Mouse (Mus musculus) stomach, embryonic 15.5 days (tissue): ENCODE results near the gene Gm45716. TPM values are rescaled to one million over a fixed set of nuclear protein-coding genes. Genes with fewer than 3 reads are reported as not detected.

Experiments used
- ATAC-seq: fragments of 200-750 bp; cut with Nextera tagmentation; 2 replicates; pipeline ENCODE4 v1.8.0; 2017; ENCODE audit warnings: low read depth, moderate number of reproducible peaks, moderate TSS enrichment; ENCODE audit not compliant: insufficient read depth, low FRiP score
- H3K27ac ChIP-seq: fragments of 300-500 bp; sonication (generic); 2 replicates; pipeline ENCODE4 v1.5.1; 2015; ENCODE audit warnings: mild to moderate bottlenecking, inconsistent platforms
- H3K27me3 ChIP-seq: fragments of 300-500 bp; sonication (generic); replicated peaks from 2 replicates; pipeline ENCODE4 v1.6.1; 2015; ENCODE audit warnings: inconsistent platforms
- H3K36me3 ChIP-seq: fragments of 300-500 bp; sonication (generic); 2 replicates; pipeline ENCODE4 v1.6.1; 2015; ENCODE audit warnings: inconsistent platforms
- H3K4me1 ChIP-seq: fragments of 300-500 bp; sonication (generic); 2 replicates; pipeline ENCODE4 v1.6.1; 2015; ENCODE audit warnings: inconsistent platforms
- H3K4me2 ChIP-seq: fragments of 300-500 bp; sonication (generic); 2 replicates; pipeline ENCODE4 v1.6.1; 2015; ENCODE audit warnings: mild to moderate bottlenecking, inconsistent platforms
- H3K4me3 ChIP-seq: fragments of 300-500 bp; sonication (generic); replicated peaks from 2 replicates; pipeline ENCODE4 v1.5.1; 2015; ENCODE audit warnings: inconsistent platforms
- H3K9ac ChIP-seq: fragments of 300-500 bp; sonication (generic); 2 replicates; pipeline ENCODE4 v1.6.1; 2015; ENCODE audit warnings: inconsistent platforms
- H3K9me3 ChIP-seq: fragments of 300-500 bp; sonication (generic); 2 replicates; pipeline ENCODE4 v1.6.1; 2016; ENCODE audit warnings: inconsistent platforms
- WGBS: fragments of 180-500 bp; shearing (Covaris S2); methylation state at CpG from one replicate; pipeline ENCODE4 v1.1.7; 2015; 5-methylcytosine and 5-hydroxymethylcytosine counted together
- polyA plus RNA-seq: library from polyadenylated mRNA; unstranded; fragments of >200 nt; fragmentation: Nextera tagmentation; extraction: Ambion mirVana; gene quantifications from 2 replicates; pipeline ENCODE4 v1.2.1, GENCODE M21; 2015

The Gm45716 gene
- polyA plus RNA-seq, 1 experiment from 2014 or later: 10.6 TPM

DNA sequence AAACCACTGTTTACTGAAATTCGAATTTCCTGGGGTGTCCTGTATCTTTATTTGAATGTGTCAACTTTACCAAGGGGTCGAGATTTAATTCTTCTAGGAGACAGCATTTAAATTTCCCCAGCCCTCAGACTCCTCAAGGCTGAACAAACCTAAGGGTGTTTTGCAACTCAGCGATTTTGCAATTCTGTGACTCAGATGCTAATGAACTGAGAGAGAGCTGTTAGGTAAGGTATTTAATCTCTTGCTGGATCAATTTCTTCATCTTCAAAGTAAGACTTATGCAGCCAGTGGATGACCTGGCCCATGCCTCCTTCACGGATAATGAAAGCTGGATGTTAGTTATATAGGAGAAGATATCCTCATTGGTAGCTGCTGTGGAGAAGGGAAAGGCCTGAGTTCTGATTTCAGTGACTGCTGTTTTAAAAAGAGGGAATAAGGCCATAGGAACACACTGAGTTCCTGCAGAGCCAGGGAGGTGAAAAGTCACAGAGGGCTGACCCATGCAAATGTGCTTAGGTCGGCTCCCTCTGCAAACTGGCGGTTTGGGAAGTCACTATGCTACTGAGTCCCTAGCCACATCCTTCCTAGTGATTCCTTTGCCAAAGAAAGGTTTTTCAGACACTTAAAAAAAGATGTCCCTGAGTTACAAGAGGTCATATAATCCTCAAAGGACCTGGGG lies 53.3 kb downstream of the Gm45716 start:
- no peak overlapping the region; the same call in 1 of the 2 replicates for H3K27ac ChIP-seq
- H3K4me2 ChIP-seq: no peak overlapping the region
- no peak overlapping the region for H3K9ac ChIP-seq
- no peaks in the 10 kb centered on the region for H3K27me3 ChIP-seq
- 25% methylated on average over 6 of the region's 6 CpGs for WGBS
- ATAC-seq: no peak
- H3K9me3 ChIP-seq: no peaks in the 10 kb centered on the region
- H3K36me3 ChIP-seq: no peaks in the 10 kb centered on the region
- no peak overlapping the region for H3K4me3 ChIP-seq
- H3K4me1 ChIP-seq: no peaks in the 10 kb centered on the region

- WGBS: 84% methylated on average over 2 of the region's 2 CpGs
- Histone ChIP-seq H3K4me1 (no peaks in the 10 kb centered on the region), H3K4me3 (no peak overlapping the region), H3K36me3 (no peaks in the 10 kb centered on the region), H3K27me3 (no peaks in the 10 kb centered on the region), H3K9ac (no peak overlapping the region), H3K4me2 (no peak overlapping the region), H3K9me3 (no peaks in the 10 kb centered on the region), H3K27ac (no peak overlapping the region)
- no peak for ATAC-seq
Measured at GRCm38 (mm10) chr11:90241874-90242273, 54.4 kb downstream of the Gm45716 start.

DNA sequence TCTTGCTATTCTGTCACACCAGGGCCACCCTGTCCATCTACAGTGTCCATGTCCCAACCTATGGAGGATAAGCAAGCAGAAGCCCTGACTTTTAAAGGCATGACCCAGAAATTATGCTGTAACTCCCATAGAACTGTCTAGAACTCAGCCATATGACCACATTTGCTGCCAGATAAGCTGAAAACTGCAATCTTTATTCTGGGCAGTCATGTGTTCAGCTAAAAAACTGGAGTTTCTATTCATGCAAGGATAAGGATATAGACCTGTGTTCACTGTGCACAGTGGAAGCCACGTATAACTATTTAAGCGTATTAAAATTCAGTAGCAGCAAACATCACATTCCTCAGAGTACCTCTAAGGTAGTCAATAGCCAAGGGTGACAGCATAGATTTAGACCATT lies 55.8 kb downstream of the Gm45716 start:
- no peak overlapping the region for H3K4me3 ChIP-seq
- H3K36me3 ChIP-seq: no peaks in the 10 kb centered on the region
- no peak overlapping the region for H3K4me2 ChIP-seq
- no peaks in the 10 kb centered on the region for H3K9me3 ChIP-seq
- H3K27ac ChIP-seq: no peak overlapping the region
- H3K27me3 ChIP-seq: no peaks in the 10 kb centered on the region
- 89% methylated on average over 2 of the region's 2 CpGs for WGBS
- no peak for ATAC-seq
- H3K9ac ChIP-seq: no peak overlapping the region
- no peaks in the 10 kb centered on the region; the same call in 1 of the 2 replicates for H3K4me1 ChIP-seq

- Histone ChIP-seq H3K4me3 (no peak overlapping the region), H3K9ac (no peak overlapping the region), H3K4me2 (no peak overlapping the region), H3K27me3 (no peaks in the 10 kb centered on the region), H3K9me3 (no peaks in the 10 kb centered on the region), H3K36me3 (no peaks in the 10 kb centered on the region), H3K4me1 (no peaks in the 10 kb centered on the region; the same call in none of the 2 replicates), H3K27ac (no peak overlapping the region)
- 74% methylated on average over 6 of the region's 6 CpGs for WGBS
- ATAC-seq: no peak
Measured at GRCm38 (mm10) chr11:90245630-90246029, 58.1 kb downstream of the Gm45716 start.

DNA sequence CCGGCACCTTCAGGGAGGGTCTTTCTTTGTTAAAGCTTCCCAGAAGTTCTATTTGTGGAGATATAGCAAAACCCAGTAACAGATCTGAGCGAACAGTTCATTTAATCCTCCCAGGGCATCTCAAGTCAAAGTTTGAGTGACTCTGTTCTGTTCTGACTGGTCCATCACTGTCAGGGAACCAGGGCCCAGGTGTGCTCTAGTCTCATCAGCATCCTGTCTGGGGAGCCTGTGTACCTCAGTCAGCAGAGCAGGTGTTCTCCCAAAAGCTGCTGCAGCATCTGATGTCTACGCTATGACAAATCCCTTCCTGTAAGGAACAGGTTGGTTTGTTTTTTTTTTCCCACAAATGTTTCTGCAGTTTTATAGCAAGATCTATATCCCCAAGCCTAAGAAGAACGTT lies 59.2 kb downstream of the Gm45716 start:
- no peak overlapping the region for H3K4me2 ChIP-seq
- no peak overlapping the region for H3K27ac ChIP-seq
- WGBS: 78% methylated on average over 4 of the region's 4 CpGs
- H3K4me3 ChIP-seq: no peak overlapping the region
- ATAC-seq: no peak
- H3K9ac ChIP-seq: no peak overlapping the region
- no peaks in the 10 kb centered on the region; the same call in none of the 2 replicates for H3K4me1 ChIP-seq
- H3K36me3 ChIP-seq: no peaks in the 10 kb centered on the region
- H3K27me3 ChIP-seq: no peaks in the 10 kb centered on the region
- H3K9me3 ChIP-seq: no peaks in the 10 kb centered on the region

- Histone ChIP-seq H3K27me3 (no peaks in the 10 kb centered on the region), H3K4me2 (no peak overlapping the region), H3K4me1 (no peaks in the 10 kb centered on the region; the same call in none of the 2 replicates), H3K9ac (no peak overlapping the region), H3K4me3 (no peak overlapping the region), H3K27ac (no peak overlapping the region), H3K9me3 (no peaks in the 10 kb centered on the region), H3K36me3 (no peaks in the 10 kb centered on the region)
- WGBS: 65% methylated on average over 4 of the region's 4 CpGs
- no peak for ATAC-seq
Measured at GRCm38 (mm10) chr11:90247793-90248192, 60.3 kb downstream of the Gm45716 start.

DNA sequence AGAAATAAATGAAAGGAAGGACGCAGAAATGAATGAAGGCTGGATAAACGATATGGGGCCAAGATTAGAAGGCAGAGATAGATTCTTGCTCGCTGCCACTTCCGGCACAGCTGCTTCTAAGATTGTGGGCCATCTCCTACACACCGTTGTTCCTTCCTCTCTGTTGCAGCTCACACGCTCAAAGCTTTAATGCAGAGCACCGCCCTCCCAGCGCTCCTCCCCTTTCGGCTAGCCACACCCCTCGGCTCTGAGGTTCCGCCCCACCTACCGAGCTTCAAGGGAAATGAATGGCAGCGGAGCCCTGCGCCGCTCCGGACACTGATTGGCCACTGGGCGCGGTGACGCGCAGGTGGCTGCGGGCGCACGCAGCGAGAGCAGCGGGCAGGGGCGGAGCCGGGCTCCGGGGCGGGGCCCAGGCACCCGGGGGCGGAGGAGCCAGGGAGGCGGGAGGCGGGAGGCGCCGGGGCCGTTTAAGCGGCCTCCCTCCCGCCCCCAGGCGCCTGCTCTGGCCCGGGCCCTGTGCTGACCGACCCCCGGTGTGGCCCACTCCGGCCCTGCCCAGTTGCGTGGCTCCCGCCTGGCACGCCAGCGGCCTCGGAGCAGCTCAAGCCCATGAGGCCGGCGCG lies 61.7 kb downstream of the Gm45716 start, which contains the start of gene Mmd:
TSS of gene Mmd (plus strand) at position 432 of the 626 bp plus-strand sequence.
- no peaks in the 10 kb centered on the region for H3K36me3 ChIP-seq
- H3K27ac ChIP-seq: peak within 1 kb of the TSS; percentile 83
- H3K27me3 ChIP-seq: no peaks in the 10 kb centered on the region
- no peaks in the 10 kb centered on the region for H3K9me3 ChIP-seq
- H3K4me3 ChIP-seq: peak within 1 kb of the TSS; percentile 77
- no peaks in the 10 kb centered on the region; the same call in none of the 2 replicates for H3K4me1 ChIP-seq
- under 1% methylated on average over 50 of the region's 51 CpGs for WGBS
- peak within 1 kb of the TSS; percentile 72 for H3K4me2 ChIP-seq
- peak within 1 kb of the TSS; percentile 70 for H3K9ac ChIP-seq
- ATAC-seq: peak; percentile 99

GRCm38 (mm10) chr11:90249701-90250141 lies 62.2 kb downstream of the Gm45716 start:
- Histone ChIP-seq H3K27ac (peak overlapping the region; percentile 83), H3K27me3 (no peaks in the 10 kb centered on the region), H3K4me1 (no peaks in the 10 kb centered on the region; the same call in none of the 2 replicates), H3K9me3 (no peaks in the 10 kb centered on the region), H3K4me3 (peak overlapping the region; percentile 77), H3K4me2 (peak overlapping the region; percentile 72), H3K9ac (peak overlapping the region; percentile 70), H3K36me3 (no peaks in the 10 kb centered on the region)
- under 1% methylated on average over 22 of the region's 22 CpGs for WGBS
- peak; percentile 4; the same call in 1 of the 2 replicates for ATAC-seq

GRCm38 (mm10) chr11:90250189-90250588 lies 62.7 kb downstream of the Gm45716 start:
- Histone ChIP-seq H3K4me2 (peak overlapping the region; percentile 72), H3K4me1 (no peaks in the 10 kb centered on the region; the same call in none of the 2 replicates), H3K4me3 (peak overlapping the region; percentile 77), H3K9me3 (no peaks in the 10 kb centered on the region), H3K27ac (peak overlapping the region; percentile 83; the same call in 1 of the 2 replicates), H3K27me3 (no peaks in the 10 kb centered on the region), H3K9ac (peak overlapping the region; percentile 70), H3K36me3 (no peaks in the 10 kb centered on the region)
- ATAC-seq: no peak
- 2% methylated on average over 9 of the region's 9 CpGs for WGBS

GRCm38 (mm10) chr11:90250730-90251129 lies 63.2 kb downstream of the Gm45716 start:
- no peak for ATAC-seq
- H3K27ac ChIP-seq: no peak overlapping the region
- H3K4me1 ChIP-seq: no peaks in the 10 kb centered on the region; the same call in none of the 2 replicates
- WGBS: 57% methylated on average over 7 of the region's 7 CpGs
- no peaks in the 10 kb centered on the region for H3K27me3 ChIP-seq
- H3K36me3 ChIP-seq: no peaks in the 10 kb centered on the region
- H3K4me3 ChIP-seq: peak overlapping the region; percentile 77
- peak overlapping the region; percentile 72 for H3K4me2 ChIP-seq
- H3K9ac ChIP-seq: no peak overlapping the region
- H3K9me3 ChIP-seq: no peaks in the 10 kb centered on the region

DNA sequence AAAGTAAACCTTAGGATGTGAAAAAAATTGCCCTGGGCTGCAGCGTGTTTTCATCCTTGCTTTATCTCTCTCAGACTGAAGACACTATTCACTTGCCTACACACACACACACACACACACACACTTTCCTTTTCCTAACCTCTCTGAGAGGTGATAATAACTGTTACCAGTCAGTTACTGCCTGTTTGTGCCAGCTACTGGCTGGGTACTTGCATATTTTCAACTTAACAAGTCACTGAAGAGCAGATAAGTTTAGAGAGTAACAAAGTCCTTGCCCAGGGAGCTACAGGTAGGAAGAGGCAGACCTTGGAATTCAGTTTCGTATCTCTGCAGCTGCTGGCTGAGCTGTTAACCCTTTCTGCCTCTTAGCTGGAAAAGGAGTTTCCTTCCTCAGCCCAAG lies 64.4 kb downstream of the Gm45716 start:
- WGBS: 27% methylated on average over 2 of the region's 2 CpGs
- Histone ChIP-seq H3K4me3 (no peak overlapping the region), H3K36me3 (no peaks in the 10 kb centered on the region), H3K27me3 (no peaks in the 10 kb centered on the region), H3K4me2 (peak overlapping the region; percentile 1; the same call in 1 of the 2 replicates), H3K27ac (peak overlapping the region; percentile 1; the same call in 1 of the 2 replicates), H3K4me1 (peaks cover 5% of the 10 kb centered on the region), H3K9me3 (no peaks in the 10 kb centered on the region), H3K9ac (no peak overlapping the region)
- no peak for ATAC-seq

GRCm38 (mm10) chr11:90252366-90252765 lies 64.9 kb downstream of the Gm45716 start:
- H3K4me1 ChIP-seq: peaks cover 7% of the 10 kb centered on the region
- H3K4me2 ChIP-seq: 0 out of 2 replicates have a peak overlapping the region, but pooled peaks have one; percentile 1
- ATAC-seq: no peak
- no peaks in the 10 kb centered on the region for H3K9me3 ChIP-seq
- H3K9ac ChIP-seq: no peak overlapping the region
- no peaks in the 10 kb centered on the region for H3K36me3 ChIP-seq
- 0 out of 2 replicates have a peak overlapping the region, but pooled peaks have one; percentile 1 for H3K27ac ChIP-seq
- no peaks in the 10 kb centered on the region for H3K27me3 ChIP-seq
- 49% methylated on average over 8 of the region's 8 CpGs for WGBS
- H3K4me3 ChIP-seq: no peak overlapping the region
